Mouse (Mus musculus) hindbrain, postnatal 0 days (tissue): Measurements from ENCODE around the gene Pnliprp2. TPM values are rescaled to one million over a fixed set of nuclear protein-coding genes. Genes with fewer than 3 reads are reported as not detected.

Experiments
- ATAC-seq: fragments of 200-750 bp; cut with Nextera tagmentation; 2 replicates; pipeline ENCODE4 v1.8.0; 2017; ENCODE audit warnings: mild to moderate bottlenecking, moderate TSS enrichment, moderate library complexity
- DNase-seq: peaks from one replicate; pipeline ENCODE4 v3.0.0-alpha.2; 2015; ENCODE audit warnings: low spot score
- H3K27ac ChIP-seq: fragments of 300-500 bp; sonication (generic); 2 replicates; pipeline ENCODE4 v1.5.1; 2014; ENCODE audit warnings: mild to moderate bottlenecking
- H3K27me3 ChIP-seq: fragments of 300-500 bp; sonication (generic); 2 replicates; pipeline ENCODE4 v1.6.1; 2014; ENCODE audit warnings: low read length, mixed read lengths; ENCODE audit not compliant: insufficient read depth
- H3K36me3 ChIP-seq: fragments of 300-500 bp; sonication (generic); 2 replicates; pipeline ENCODE4 v1.6.1; 2014; ENCODE audit warnings: low read length, mixed read lengths; ENCODE audit not compliant: insufficient read depth
- H3K4me1 ChIP-seq: fragments of 300-500 bp; sonication (generic); 2 replicates; pipeline ENCODE4 v1.6.1; 2014; ENCODE audit warnings: antibody characterized with exemption, low read length, mixed read lengths; ENCODE audit not compliant: insufficient read depth
- H3K4me2 ChIP-seq: fragments of 300-500 bp; sonication (generic); 2 replicates; pipeline ENCODE4 v1.6.1; 2014; ENCODE audit warnings: low read depth, mild to moderate bottlenecking, low read length, moderate library complexity, mixed read lengths
- H3K4me3 ChIP-seq: fragments of 300-500 bp; sonication (generic); 2 replicates; pipeline ENCODE4 v1.5.1; 2014; ENCODE audit warnings: low read length
- H3K9ac ChIP-seq: fragments of 300-500 bp; sonication (generic); replicated peaks from 2 replicates; pipeline ENCODE4 v1.6.1; 2014; ENCODE audit warnings: mild to moderate bottlenecking, low read length, moderate library complexity, mixed read lengths
- H3K9me3 ChIP-seq: fragments of 300-500 bp; sonication (generic); 2 replicates; pipeline ENCODE4 v1.6.1; 2016; ENCODE audit warnings: low read length, mixed read lengths
- CTCF ChIP-seq: IDR thresholded peaks from 2 replicates; pipeline ENCODE4 v1.5.1; 2016; ENCODE audit warnings: antibody characterized with exemption, control low read depth, low read depth
- WGBS: fragments of 180-500 bp; shearing (Covaris S2); extraction: QIAGEN DNeasy Blood & Tissue Kit; methylation state at CpG from one replicate; pipeline ENCODE4 v1.1.7; 2014; 5-methylcytosine and 5-hydroxymethylcytosine counted together
- polyA plus RNA-seq: library from polyadenylated mRNA; unstranded; fragments of >200 nt; fragmentation: Nextera tagmentation; extraction: Ambion mirVana; gene quantifications from 2 replicates; pipeline ENCODE4 v1.2.1, GENCODE M21; 2015
- total RNA-seq: library from RNA; depleted of rRNA; stranded (reverse); fragments of >200 nt; gene quantifications from 2 replicates; pipeline ENCODE4 v1.2.3, GENCODE M21; 2014

Pnliprp2 gene
- total and polyA plus RNA-seq, 2 experiments from 2014 or later, result not detected

- TF ChIP-seq CTCF, result no peak
- no peaks in the 10 kb centered on the region for H3K27me3 ChIP-seq
- H3K9me3 ChIP-seq, result no peaks in the 10 kb centered on the region
- no peaks in the 10 kb centered on the region for H3K36me3 ChIP-seq
- no peak overlapping the region for H3K9ac ChIP-seq
- no peak overlapping the region for H3K4me2 ChIP-seq
- H3K4me1 ChIP-seq, result peaks cover 8% of the 10 kb centered on the region
- 45% methylated on average over 11 of the region's 11 CpGs for WGBS
- DNase-seq (peak; percentile 24), ATAC-seq (no peak)
- H3K27ac ChIP-seq, result no peak overlapping the region
- no peak overlapping the region for H3K4me3 ChIP-seq
Observed at GRCm38 (mm10) chr19:58789194-58789593, 29.7 kb downstream of the Pnliprp2 start.

DNA sequence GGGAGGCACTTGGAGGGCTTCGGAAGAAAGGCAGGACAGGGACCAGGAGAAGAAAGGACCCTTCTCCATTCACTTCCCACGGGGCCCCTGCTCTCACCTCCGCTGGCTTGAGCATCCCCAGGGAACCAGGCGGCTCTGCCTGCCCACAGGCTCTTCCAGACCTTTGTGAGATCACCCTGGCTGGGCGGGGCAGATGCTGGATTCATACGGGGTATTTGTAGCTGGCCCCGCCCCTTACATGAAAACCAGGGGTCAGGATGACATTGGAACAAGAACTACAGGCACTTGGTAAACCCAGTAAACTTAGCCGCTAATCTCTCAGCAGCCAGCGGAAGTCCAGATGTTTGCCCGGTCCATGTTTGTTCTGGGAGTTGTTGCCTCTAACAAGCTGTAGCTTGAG, 34.8 kb downstream of the Pnliprp2 start, which contains the start of gene 1700019N19Rik:
Gene 1700019N19Rik, minus strand, starts transcription at position 178 of the 400 bp plus-strand sequence.
- ATAC-seq (no peak), DNase-seq (no peak)
- Histone ChIP-seq H3K9me3 (no peaks in the 10 kb centered on the region), H3K27me3 (no peaks in the 10 kb centered on the region), H3K4me3 (no peak within 1 kb of the TSS), H3K4me2 (no peak within 1 kb of the TSS), H3K27ac (no peak within 1 kb of the TSS), H3K9ac (no peak within 1 kb of the TSS), H3K4me1 (no peaks in the 10 kb centered on the region), H3K36me3 (peaks cover 7% of the 10 kb centered on the region; the same call in 1 of the 2 replicates)
- WGBS, result 52% methylated on average over 10 of the region's 10 CpGs
- no peak for TF ChIP-seq CTCF

GRCm38 (mm10) chr19:58795114-58795669, 35.7 kb downstream of the Pnliprp2 start:
- peaks cover 13% of the 10 kb centered on the region; the same call in 1 of the 2 replicates for H3K36me3 ChIP-seq
- no peak for TF ChIP-seq CTCF
- no peaks in the 10 kb centered on the region for H3K4me1 ChIP-seq
- 54% methylated on average over 12 of the region's 12 CpGs for WGBS
- H3K9me3 ChIP-seq, result no peaks in the 10 kb centered on the region
- H3K9ac ChIP-seq, result no peak overlapping the region
- no peaks in the 10 kb centered on the region for H3K27me3 ChIP-seq
- H3K27ac ChIP-seq, result no peak overlapping the region
- no peak overlapping the region for H3K4me2 ChIP-seq
- ATAC-seq, result peak; percentile 40
- peak; percentile 64 for DNase-seq
- H3K4me3 ChIP-seq, result no peak overlapping the region

DNA sequence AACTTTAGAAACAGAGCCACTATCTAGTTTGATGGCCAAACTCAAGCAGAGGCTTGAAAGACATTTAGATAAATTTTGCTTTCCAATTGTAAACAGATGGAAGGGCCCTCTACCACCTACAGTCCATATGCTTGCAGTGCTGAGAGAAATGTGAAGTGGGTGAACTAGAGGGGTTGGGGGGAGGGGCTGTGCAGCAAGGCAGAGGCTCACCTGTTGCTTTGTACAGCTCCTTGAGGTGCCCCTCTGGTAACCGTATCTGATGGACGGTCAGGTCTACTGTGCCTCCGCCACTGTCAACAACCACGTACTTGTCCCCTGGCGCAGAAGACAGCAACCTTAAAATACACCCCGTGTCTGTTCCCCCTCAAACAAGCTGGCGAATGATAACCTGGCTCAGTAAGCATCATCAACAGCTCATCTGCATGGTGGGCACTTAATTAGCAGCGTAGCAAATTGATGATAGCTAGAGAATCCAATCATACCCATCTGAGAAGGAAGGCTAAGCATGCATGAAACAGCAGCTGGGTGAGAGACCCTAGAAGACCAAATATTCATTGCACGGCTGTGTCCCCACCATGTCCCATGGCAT, 45.8 kb downstream of the Pnliprp2 start:
- Histone ChIP-seq H3K4me3 (no peak overlapping the region), H3K9me3 (no peaks in the 10 kb centered on the region), H3K27me3 (no peaks in the 10 kb centered on the region), H3K36me3 (peaks cover 15% of the 10 kb centered on the region; the same call in 1 of the 2 replicates), H3K4me1 (no peaks in the 10 kb centered on the region), H3K9ac (no peak overlapping the region), H3K27ac (no peak overlapping the region), H3K4me2 (no peak overlapping the region)
- WGBS, result 77% methylated on average over 9 of the region's 9 CpGs
- no peak for ATAC-seq
- no peak for DNase-seq
- TF ChIP-seq CTCF, result no peak

GRCm38 (mm10) chr19:58806364-58806763, 46.8 kb downstream of the Pnliprp2 start:
- peak; percentile 89 for DNase-seq
- no peak overlapping the region for H3K9ac ChIP-seq
- H3K27me3 ChIP-seq, result no peaks in the 10 kb centered on the region
- H3K36me3 ChIP-seq, result peaks cover 10% of the 10 kb centered on the region; the same call in 1 of the 2 replicates
- H3K4me2 ChIP-seq, result no peak overlapping the region
- 5% methylated on average over 3 of the region's 3 CpGs for WGBS
- no peaks in the 10 kb centered on the region for H3K9me3 ChIP-seq
- peak; percentile 63 for ATAC-seq
- no peaks in the 10 kb centered on the region for H3K4me1 ChIP-seq
- no peak overlapping the region for H3K27ac ChIP-seq
- no peak overlapping the region for H3K4me3 ChIP-seq
- peak; percentile 94 for TF ChIP-seq CTCF

- H3K27me3 ChIP-seq, result no peaks in the 10 kb centered on the region
- H3K4me1 ChIP-seq, result no peaks in the 10 kb centered on the region
- ATAC-seq (no peak), DNase-seq (no peak)
- no peak for TF ChIP-seq CTCF
- no peak overlapping the region for H3K27ac ChIP-seq
- no peaks in the 10 kb centered on the region for H3K36me3 ChIP-seq
- WGBS, result 80% methylated on average over 6 of the region's 6 CpGs
- no peak overlapping the region for H3K4me3 ChIP-seq
- no peaks in the 10 kb centered on the region for H3K9me3 ChIP-seq
- H3K9ac ChIP-seq, result no peak overlapping the region
- H3K4me2 ChIP-seq, result no peak overlapping the region
Observed at GRCm38 (mm10) chr19:58808864-58809263, 49.3 kb downstream of the Pnliprp2 start.

- Histone ChIP-seq H3K36me3 (no peaks in the 10 kb centered on the region), H3K9ac (no peak overlapping the region), H3K27ac (no peak overlapping the region), H3K4me1 (no peaks in the 10 kb centered on the region), H3K9me3 (no peaks in the 10 kb centered on the region), H3K27me3 (no peaks in the 10 kb centered on the region), H3K4me3 (no peak overlapping the region), H3K4me2 (no peak overlapping the region)
- WGBS, result 61% methylated on average over 5 of the region's 5 CpGs
- DNase-seq (no peak), ATAC-seq (no peak)
- no peak for TF ChIP-seq CTCF
Observed at GRCm38 (mm10) chr19:58810536-58810935, 51.0 kb downstream of the Pnliprp2 start.
